Mouse (Mus musculus): ENCODE results near the gene Traf3.

Gene Traf3

DNA sequence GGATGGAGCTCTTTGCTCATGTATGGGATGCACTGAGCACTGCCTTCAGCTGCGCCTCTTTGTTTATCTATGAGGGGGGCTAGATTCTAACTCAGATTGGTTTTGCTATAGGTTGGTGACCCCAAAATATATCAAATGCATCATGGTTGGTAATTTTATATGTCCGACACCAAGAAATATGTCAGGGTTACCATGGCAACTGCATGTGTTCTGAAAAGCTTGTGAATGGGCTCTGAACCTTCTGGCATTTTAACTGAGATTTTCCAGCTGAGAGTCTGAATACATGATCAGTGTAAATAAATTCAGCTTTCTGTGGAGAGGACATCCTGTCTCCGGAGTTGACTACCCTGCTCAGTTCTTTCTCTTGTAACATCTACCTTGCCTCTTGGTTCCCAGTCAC is 37.8 kb downstream of the Traf3 start:
- no peak for DNase-seq

GRCm38 (mm10) chr12:111207641-111208040 is 41.5 kb downstream of the Traf3 start:
- no peak for DNase-seq

DNA sequence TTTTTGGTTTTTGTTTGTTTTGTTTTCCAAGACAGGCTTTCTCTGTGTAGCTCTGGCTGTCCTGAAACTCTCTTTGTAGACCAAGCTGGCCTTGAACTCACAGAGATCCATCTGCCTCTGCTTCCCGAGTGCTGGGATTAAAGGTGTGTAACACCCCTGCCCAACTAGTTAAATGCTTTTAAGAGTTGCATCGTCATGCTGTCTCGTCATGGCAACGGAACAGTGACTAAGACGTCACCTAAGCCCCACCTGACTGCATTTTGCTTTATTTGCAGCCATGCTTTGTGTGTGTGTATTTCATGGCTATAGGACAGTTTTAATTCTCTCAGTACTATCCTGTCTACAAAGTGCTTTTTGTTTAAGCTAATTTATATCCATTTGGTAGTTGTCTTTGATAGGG is 45.6 kb downstream of the Traf3 start:
- no peak for DNase-seq

GRCm38 (mm10) chr12:111218867-111219266 is 52.7 kb downstream of the Traf3 start:
- no peak for DNase-seq

DNA sequence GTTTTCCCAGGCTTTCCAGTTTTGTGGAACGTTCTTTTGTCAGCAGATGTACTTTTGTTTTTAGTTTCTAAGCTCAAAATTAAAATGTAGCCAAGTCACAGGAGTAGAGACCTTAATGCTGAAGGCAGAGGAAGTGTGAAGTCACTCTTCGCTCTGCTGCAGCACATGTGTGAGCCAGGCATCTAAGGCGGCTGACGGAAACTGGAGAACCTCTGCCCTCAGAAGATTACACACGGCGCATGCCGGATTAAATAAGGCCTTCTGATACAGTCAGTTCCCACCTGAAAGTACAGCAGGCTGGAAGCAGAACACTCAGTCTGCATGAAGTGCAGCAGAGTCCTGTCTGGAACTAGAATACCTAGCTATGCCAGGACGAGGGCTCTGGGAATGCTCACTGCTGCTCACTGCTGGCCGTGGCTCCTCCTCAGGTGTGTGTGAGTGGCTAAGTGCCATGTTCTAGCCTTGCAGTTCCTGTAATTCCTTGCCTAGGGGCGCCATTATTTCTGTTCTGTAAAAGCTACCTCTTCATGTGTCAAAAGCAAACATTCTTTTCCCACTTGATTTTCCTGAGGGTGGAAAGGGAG is 59.1 kb downstream of the Traf3 start:
- DNase-seq = no peak

DNA sequence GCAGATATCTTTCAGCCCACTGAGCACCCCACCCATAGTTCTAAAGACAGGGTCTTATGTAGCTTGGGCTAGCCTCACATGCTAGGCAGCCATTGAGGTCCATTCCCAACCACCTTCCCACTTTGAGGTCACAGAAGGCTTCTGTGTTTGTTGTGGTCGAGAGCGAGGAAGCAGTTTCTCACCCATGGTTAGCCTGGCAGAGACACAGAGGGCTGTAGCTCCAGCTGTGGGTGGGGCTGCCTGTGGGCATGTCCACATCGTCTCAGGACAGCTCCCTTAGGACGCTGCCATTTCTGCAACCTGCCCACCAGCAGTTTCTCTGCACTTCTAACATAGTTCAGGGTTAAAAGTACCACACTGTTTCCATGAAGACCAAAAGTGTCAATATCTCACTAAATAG is 61.2 kb downstream of the Traf3 start:
- DNase-seq = no peak

DNA sequence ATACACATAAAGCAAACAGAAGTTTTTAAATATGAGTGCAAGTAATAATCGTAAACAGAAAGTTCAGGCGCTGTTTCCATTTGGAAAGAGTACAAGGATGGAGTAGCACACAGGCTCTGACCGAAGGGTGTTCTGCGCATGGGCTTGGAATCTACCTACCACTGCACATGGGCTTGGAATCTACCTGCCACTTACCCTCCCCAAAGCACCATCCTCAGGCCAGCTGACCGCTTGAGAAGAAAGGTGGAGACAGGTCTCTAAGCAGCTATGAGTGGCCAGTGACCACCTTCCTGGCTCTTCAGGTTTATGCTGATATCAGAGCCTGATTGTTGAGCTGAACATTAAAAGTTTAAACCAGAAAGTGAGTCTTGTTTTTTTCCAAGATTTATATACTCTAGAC is 62.3 kb downstream of the Traf3 start:
- DNase-seq = no peak

GRCm38 (mm10) chr12:111230793-111231192 is 64.6 kb downstream of the Traf3 start:
- no peak for DNase-seq

DNA sequence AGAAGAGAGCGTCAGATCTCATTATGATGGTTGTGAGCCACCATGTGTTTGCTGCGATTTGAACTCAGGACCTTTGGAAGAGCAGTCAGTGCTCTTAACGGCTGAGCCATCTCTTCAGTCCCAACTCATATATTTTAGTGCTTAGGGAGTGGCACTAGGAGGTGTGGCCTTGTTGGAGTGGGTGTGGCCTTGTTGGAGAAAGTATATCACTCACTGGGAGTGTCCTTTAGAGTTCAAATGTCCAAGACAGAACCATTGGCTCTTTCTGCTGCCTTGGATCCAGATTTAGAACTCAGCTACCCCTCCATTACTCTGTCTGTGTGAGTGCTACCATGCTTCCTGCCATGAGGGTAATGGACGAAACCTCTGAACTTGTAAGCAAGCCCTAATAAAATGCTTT is 67.6 kb downstream of the Traf3 start:
- DNase-seq = no peak

DNA sequence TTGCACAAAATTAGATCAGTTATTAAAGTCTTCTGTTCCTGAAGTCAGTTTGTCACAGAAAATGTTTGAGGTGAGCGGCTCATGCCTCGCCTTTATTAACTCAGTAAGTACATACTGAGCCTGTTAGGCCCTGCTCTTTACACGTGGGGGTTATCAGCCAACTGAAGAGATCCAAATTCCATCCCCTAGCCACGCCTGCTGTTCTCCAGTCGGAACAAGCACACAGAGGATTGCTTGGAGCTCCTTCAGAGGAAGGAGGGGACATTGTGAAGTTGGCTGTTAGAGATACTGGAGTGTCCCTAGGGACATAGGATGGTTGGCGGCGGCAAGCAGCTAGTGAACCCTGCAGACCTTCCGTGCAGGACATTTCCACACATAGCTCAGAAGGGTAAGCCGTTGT is 68.2 kb downstream of the Traf3 start:
- no peak for DNase-seq

- no peak for DNase-seq
Measured at GRCm38 (mm10) chr12:111235631-111236030, 69.5 kb downstream of the Traf3 start.

DNA sequence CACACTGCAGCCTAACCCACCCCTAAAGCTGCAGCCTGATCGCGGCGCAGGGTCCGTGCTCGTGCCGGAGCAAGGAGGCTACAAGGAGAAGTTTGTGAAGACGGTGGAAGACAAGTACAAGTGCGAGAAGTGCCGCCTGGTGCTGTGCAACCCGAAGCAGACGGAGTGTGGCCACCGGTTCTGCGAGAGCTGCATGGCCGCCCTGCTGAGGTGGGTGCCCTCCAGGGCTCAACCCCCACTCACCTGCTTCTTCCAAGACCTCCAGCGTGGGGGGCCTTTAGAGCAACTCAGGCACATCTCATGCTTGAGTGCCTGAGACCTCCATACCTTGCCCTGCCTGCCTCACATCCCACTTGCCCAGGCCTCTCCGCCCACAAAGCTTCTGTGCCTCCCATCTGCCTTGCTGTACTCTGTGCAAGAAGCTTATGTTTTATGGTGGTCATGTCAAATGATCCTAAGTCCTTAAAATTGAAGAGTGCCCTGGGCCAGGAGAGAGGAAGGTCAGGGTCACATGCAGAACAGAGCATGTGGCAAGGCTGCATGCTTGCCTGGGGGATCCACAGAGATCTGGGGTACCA is 71.5 kb downstream of the Traf3 start:
- DNase-seq = no peak

- no peak for DNase-seq
Measured at GRCm38 (mm10) chr12:111238345-111238744, 72.2 kb downstream of the Traf3 start.

GRCm38 (mm10) chr12:111238778-111239177 is 72.6 kb downstream of the Traf3 start:
- DNase-seq = no peak

DNA sequence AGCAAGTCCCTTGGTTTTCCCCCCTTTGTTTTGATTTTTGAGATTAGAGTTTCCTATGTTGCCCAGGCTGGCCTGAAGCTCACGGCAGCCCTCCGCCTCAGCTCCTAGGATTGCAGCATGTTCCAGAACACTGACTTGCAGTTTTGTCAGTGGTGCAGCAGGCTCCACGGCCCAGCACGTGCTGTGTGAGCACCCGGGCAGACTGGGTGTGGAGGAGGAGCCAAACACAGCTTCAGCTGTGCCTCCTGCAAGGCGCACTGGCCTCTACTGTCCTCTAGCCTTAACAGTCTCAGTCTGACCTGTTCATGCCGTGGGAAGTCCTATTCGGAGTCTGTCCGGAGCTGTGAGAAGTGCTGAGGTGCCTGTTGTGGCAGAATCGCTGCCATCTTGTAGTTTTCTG is 73.8 kb downstream of the Traf3 start:
- DNase-seq = no peak

DNA sequence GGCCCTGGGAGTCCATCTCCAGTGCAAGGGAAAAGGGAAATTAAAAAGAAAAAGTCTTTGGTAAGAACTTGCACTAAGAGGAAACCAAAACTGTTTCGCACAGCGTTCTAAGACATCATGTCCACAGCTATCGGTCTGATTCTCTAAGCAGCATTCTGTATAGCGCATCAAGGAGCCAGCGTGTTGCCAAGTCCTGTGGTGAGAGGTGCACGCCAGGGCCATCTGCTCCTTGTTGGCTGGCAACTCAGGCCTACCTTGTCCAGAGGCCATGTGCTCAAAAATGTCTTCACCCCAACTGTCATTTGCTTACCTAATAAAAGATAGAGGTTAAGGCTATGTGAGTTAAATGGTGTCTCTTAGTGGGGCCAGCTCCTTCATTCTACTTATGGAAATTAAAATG is 75.7 kb downstream of the Traf3 start:
- no peak for DNase-seq

GRCm38 (mm10) chr12:111242346-111242745 is 76.2 kb downstream of the Traf3 start:
- DNase-seq = no peak

GRCm38 (mm10) chr12:111243733-111244132 is 77.6 kb downstream of the Traf3 start:
- no peak for DNase-seq

DNA sequence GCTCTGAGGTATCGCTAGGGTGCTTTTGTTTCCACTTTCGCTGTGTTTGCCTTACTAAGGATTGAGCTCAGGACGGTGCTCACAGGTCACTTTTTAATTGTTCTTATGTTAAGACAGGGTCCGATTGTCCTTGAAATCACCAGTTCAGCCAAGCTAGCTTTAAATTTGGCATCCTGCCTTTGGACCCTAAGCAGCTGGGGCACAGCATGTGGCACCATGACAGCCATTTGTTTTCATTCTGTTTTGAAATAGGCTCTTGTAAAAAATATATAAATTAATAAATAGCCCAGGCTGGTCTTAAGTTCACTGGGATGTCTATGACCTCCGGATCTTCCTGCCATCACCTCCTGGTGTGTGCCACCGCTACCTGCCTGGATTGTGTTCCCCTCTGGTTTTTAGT is 78.9 kb downstream of the Traf3 start:
- no peak for DNase-seq

GRCm38 (mm10) chr12:111246808-111247464 is 80.8 kb downstream of the Traf3 start:
- DNase-seq = no peak

DNA sequence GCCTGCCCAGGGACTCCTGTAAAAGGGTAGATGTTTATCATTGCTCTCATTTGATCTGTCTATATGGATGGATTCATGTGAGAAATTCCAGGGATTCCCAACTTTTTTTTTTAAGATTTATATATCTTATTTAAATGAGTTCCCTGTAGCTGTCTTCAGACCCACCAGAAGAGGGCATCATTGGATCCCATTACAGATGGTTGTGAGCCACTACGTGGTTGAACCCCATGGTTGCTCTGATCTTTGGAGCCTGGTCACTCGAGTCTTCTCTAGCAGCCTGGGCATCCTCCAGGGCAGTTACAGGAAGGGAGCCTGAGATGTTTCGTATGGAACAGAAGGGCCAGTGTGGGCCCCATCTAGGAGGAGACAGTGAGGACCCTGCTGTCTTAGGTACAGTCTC is 82.9 kb downstream of the Traf3 start:
- DNase-seq = no peak

GRCm38 (mm10) chr12:111250116-111250515 is 83.9 kb downstream of the Traf3 start:
- DNase-seq = no peak

GRCm38 (mm10) chr12:111251227-111251626 is 85.1 kb downstream of the Traf3 start:
- DNase-seq = no peak

DNA sequence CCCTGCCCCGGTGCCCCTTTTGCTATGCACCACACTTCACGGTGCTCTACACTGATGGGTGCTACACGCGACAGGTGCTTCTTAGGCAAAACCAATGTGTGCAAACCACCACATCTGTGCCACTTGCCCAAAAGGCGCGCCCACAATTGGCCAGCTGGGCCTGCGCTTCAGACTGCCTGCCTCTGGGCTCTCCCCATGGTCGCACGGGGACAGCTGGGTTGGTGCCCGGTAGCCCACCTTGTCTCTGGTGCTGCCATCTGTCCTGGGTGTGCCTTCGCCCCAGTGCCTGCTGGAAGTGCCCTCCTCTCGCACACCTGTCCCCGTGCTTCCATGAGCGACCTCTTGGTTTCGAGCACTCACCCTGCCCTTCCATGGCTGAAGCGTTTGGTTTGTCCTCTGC is 97.5 kb downstream of the Traf3 start:
- no peak for DNase-seq

DNA sequence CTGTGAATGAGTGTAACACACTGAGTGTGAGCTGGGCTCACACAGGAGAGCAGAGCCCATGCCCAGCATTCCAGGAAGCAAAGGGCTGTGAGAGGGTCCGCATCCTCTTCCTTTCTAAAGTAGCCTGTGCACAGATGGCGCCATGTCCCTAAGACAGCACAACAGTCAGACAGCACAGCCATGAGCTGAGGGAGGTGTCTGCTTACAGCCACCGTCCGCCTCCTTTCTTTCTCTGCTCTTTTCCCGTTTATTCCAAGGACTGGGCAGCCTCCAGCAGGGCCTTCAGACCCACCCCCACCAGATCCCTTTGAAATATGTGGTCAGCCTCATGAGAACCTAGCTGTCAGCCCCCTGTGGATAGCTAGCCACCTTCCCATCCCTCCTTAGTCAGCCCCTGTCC is 99.0 kb downstream of the Traf3 start:
- DNase-seq = no peak
